Mouse (Mus musculus): ENCODE data around the gene Tatdn3. TPM values are rescaled to one million over a fixed set of nuclear protein-coding genes. Genes with fewer than 3 reads are reported as not detected.
"Not testable (repeated sequence)": the region's sequence is repeated elsewhere in the genome, so short reads cannot be mapped to it uniquely, and the experiment has no call there.

The Tatdn3 gene
- polyA plus RNA-seq, 1 experiment = 23.8 TPM

DNA sequence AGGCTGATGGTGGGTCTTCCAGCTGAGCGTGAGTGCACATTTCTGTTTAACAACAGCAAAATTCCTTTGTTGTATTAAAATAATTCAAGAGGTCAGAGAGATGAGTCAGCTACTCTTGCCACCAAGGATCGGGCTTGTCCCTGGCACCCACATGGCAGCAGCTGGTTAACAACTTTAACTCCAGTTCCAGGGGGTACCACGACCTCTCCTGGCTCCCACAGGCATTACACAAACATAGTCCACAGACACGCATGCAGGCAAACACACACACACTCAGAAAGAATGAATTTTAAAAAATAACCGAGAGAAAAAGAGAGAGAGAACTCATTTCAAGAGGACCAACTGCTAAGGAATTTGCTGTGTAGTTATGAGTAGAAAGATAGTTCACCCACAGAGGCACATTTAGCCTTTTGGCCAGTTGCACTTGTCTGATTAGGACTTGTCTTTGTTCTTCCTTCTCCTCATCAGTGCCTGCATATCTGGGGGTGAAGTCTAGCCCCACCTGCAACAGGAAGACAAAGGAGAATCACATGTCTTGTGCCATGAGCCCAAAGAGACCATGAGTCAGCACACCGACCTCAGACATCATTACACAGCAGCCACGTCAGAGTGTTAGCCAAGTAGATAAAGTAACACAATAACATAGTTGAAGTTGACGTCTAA lies 7.7 kb downstream of the Tatdn3 start:
- TF ChIP-seq CTCF (IDR thresholded peaks at IDR 0.05; ENCODE audit: borderline replicate concordance, extremely low read depth, insufficient read depth, insufficient read length) = peak; percentile 6; the same call in 1 of the 2 replicates
- no peak for TF ChIP-seq POLR2A (IDR thresholded peaks at IDR 0.05; ENCODE audit: borderline replicate concordance, extremely low read depth, insufficient read depth, insufficient read length, poor library complexity, severe bottlenecking)
- no peak for DNase-seq (ENCODE audit: low read depth)

GRCm38 (mm10) chr1:191053555-191053954 lies 9.2 kb downstream of the Tatdn3 start:
- TF ChIP-seq CTCF (IDR thresholded peaks at IDR 0.05; ENCODE audit: borderline replicate concordance, extremely low read depth, insufficient read depth, insufficient read length) (no peak), POLR2A (IDR thresholded peaks at IDR 0.05; ENCODE audit: borderline replicate concordance, extremely low read depth, insufficient read depth, insufficient read length, poor library complexity, severe bottlenecking) (no peak)
- no peak for DNase-seq (ENCODE audit: low read depth)

GRCm38 (mm10) chr1:191046231-191046824 lies 16.4 kb downstream of the Tatdn3 start:
- peak; percentile 1 for DNase-seq (ENCODE audit: low read depth)
- TF ChIP-seq CTCF (IDR thresholded peaks at IDR 0.05; ENCODE audit: borderline replicate concordance, extremely low read depth, insufficient read depth, insufficient read length) = no peak
- no peak for TF ChIP-seq POLR2A (IDR thresholded peaks at IDR 0.05; ENCODE audit: borderline replicate concordance, extremely low read depth, insufficient read depth, insufficient read length, poor library complexity, severe bottlenecking)

GRCm38 (mm10) chr1:191045264-191045663 lies 17.5 kb downstream of the Tatdn3 start:
- no peak for DNase-seq (ENCODE audit: low read depth)
- TF ChIP-seq CTCF (IDR thresholded peaks at IDR 0.05; ENCODE audit: borderline replicate concordance, extremely low read depth, insufficient read depth, insufficient read length) (no peak), POLR2A (IDR thresholded peaks at IDR 0.05; ENCODE audit: borderline replicate concordance, extremely low read depth, insufficient read depth, insufficient read length, poor library complexity, severe bottlenecking) (no peak)

- DNase-seq (ENCODE audit: low read depth) = no peak
- TF ChIP-seq CTCF (IDR thresholded peaks at IDR 0.05; ENCODE audit: borderline replicate concordance, extremely low read depth, insufficient read depth, insufficient read length) (no peak), POLR2A (IDR thresholded peaks at IDR 0.05; ENCODE audit: borderline replicate concordance, extremely low read depth, insufficient read depth, insufficient read length, poor library complexity, severe bottlenecking) (no peak)
These were observed 20.0 kb downstream of the Tatdn3 start for GRCm38 (mm10) chr1:191042688-191043087.

DNA sequence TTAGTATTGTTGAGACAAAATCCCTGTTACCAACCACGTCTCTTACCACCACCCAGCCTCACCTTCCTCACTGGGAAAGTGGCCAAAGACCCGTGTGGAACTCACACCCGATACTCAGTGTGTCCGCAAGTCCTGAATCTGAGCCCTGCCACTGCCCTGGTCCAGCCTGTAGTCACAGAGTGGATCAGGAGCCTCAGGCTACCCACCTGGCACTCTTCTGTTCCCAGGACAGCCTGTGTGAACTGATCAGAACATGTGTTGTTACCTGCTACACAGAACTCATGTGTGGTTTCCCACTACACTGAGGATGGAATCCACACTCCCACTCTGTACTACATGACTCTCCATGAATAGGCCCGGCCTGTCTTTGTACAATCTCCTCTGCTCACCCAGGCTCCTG lies 20.6 kb downstream of the Tatdn3 start:
- no peak for DNase-seq (ENCODE audit: low read depth)
- no peak for TF ChIP-seq POLR2A (IDR thresholded peaks at IDR 0.05; ENCODE audit: borderline replicate concordance, extremely low read depth, insufficient read depth, insufficient read length, poor library complexity, severe bottlenecking)
- no peak for TF ChIP-seq CTCF (IDR thresholded peaks at IDR 0.05; ENCODE audit: borderline replicate concordance, extremely low read depth, insufficient read depth, insufficient read length)

DNA sequence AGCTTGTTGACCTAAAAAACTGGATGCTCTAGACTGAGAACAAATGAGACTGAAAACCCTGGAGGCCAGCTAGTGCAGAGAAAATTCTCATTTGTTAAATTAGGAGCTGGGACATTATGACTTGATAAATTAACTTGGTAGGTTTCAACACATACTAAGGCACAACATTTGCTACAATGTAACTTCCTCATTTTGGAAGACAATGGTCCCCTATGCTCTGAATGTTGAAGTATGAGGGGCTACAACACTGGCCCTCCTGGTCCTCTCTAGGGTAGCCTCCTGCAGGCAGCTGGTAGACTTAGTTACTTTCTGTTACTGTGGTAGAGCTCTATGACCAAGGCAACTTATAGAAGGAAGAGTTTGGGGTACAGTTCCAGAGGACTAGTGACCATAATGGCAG lies 21.4 kb downstream of the Tatdn3 start:
- no peak for DNase-seq (ENCODE audit: low read depth)
- TF ChIP-seq POLR2A (IDR thresholded peaks at IDR 0.05; ENCODE audit: borderline replicate concordance, extremely low read depth, insufficient read depth, insufficient read length, poor library complexity, severe bottlenecking) = no peak
- no peak for TF ChIP-seq CTCF (IDR thresholded peaks at IDR 0.05; ENCODE audit: borderline replicate concordance, extremely low read depth, insufficient read depth, insufficient read length)

GRCm38 (mm10) chr1:191037999-191038398 lies 24.7 kb downstream of the Tatdn3 start:
- TF ChIP-seq POLR2A (IDR thresholded peaks at IDR 0.05; ENCODE audit: borderline replicate concordance, extremely low read depth, insufficient read depth, insufficient read length, poor library complexity, severe bottlenecking) (no peak), CTCF (IDR thresholded peaks at IDR 0.05; ENCODE audit: borderline replicate concordance, extremely low read depth, insufficient read depth, insufficient read length) (no peak)
- no peak for DNase-seq (ENCODE audit: low read depth)

DNA sequence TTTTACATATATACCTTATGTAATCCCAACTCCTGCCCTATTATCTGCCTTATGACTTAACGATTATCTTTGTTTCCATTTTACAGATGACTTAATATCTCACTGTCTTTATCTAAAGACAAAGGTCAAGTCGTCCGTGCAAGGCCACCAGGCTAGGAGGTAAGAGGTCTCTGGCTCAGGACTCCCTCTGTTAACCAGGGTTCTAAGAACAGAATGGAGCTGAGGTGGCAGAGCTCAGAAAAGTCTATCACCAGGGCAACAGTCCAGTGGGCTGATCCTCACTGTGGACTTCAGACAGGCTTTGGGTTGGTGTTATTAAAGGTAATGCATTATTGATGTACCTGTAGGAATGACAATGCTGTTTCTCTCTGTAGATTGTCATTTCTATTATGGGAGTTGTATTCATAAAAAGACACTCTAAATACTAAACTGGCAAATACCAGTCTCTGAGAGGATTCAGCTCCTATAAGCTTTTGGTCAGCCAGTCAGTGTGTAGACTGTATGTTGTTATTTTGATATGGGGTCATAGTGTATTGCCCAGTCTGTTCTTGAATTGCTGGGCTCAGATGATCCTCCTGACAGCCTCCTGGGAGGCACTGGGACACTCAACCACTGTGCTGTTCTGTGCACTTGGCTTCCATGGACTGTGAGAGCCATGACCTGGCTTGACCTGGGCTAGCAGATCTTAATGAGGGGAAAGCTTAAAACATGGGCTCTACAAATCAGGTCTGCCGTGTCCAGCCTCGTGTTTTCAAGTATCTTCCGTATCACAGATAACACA lies 26.0 kb downstream of the Tatdn3 start, which contains the start of gene Spata45:
Gene Spata45, plus strand, starts transcription at position 86 of the 781 bp plus-strand sequence.
- TF ChIP-seq POLR2A (IDR thresholded peaks at IDR 0.05; ENCODE audit: borderline replicate concordance, extremely low read depth, insufficient read depth, insufficient read length, poor library complexity, severe bottlenecking) (no peak), CTCF (IDR thresholded peaks at IDR 0.05; ENCODE audit: borderline replicate concordance, extremely low read depth, insufficient read depth, insufficient read length) (no peak)
- no peak for DNase-seq (ENCODE audit: low read depth)

DNA sequence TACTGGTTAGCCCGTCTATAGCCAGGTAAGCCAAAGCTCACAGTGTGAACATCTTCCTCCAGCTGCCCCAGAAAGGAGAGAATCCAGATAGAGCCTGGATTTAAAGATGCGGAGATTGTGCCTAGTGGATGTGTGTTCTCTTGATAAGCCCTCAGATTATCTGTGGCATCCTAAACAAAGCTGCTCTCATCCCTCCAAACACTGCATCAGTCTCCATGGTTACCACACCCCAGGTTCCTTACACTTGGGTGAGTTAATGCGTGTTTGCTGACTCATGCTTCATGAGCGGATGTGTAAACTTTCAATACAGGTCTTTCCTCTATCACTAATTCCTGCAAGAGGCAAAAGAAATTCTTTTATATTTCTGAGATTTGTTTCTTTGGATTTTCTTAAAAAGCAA lies 27.1 kb downstream of the Tatdn3 start:
- no peak for TF ChIP-seq CTCF (IDR thresholded peaks at IDR 0.05; ENCODE audit: borderline replicate concordance, extremely low read depth, insufficient read depth, insufficient read length)
- TF ChIP-seq POLR2A (IDR thresholded peaks at IDR 0.05; ENCODE audit: borderline replicate concordance, extremely low read depth, insufficient read depth, insufficient read length, poor library complexity, severe bottlenecking) = no peak
- DNase-seq (ENCODE audit: low read depth) = peak; percentile 57

DNA sequence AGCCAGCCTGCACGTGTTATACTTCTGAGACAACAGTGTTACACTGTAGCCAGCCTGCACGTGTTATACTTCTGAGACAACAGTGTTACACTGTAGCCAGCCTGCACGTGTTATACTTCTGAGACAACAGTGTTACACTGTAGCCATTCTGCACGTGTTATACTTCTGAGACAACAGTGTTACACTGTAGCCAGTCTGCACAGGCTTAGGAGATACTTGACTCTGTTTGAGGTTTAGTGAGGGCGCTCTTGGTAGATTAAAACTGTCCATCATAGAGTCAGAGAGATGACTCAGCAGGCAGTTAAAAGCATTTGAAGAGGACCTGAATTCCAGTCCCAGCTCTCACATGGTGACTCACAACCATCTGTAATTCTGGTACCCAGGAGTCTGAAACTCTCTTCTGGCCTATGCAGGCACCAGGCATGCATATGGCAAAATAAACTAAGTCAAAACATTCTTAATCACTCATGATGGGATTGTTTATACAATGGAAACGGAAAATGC lies 31.8 kb downstream of the Tatdn3 start:
- not testable (repeated sequence) for DNase-seq (ENCODE audit: low read depth)

Data from brain, embryonic 14.5 days (tissue).